Mouse (Mus musculus) limb, embryonic 11.5 days (tissue): ENCODE measurements around the gene Mtus2. TPM values are rescaled to one million over a fixed set of nuclear protein-coding genes. Genes with fewer than 3 reads are reported as not detected.

ENCODE experiments used
- ATAC-seq: fragments of 200-750 bp; cut with Nextera tagmentation; 2 replicates; pipeline ENCODE4 v1.8.0; 2017; ENCODE audit warnings: low read depth; ENCODE audit not compliant: insufficient number of reproducible peaks, low FRiP score, low TSS enrichment
- DNase-seq: peaks from one replicate; pipeline ENCODE4 v3.0.0-alpha.2; 2015; ENCODE audit warnings: low spot score
- H3K27ac ChIP-seq: fragments of 300-500 bp; sonication (generic); replicated peaks from 2 replicates; pipeline ENCODE4 v1.5.1; 2014; ENCODE audit warnings: low read depth, mild to moderate bottlenecking, low read length
- H3K27me3 ChIP-seq: fragments of 300-500 bp; sonication (generic); 2 replicates; pipeline ENCODE4 v1.6.1; 2014; ENCODE audit warnings: mild to moderate bottlenecking, low read length, mixed read lengths; ENCODE audit not compliant: control insufficient read depth, insufficient read depth
- H3K36me3 ChIP-seq: fragments of 300-500 bp; sonication (generic); 2 replicates; pipeline ENCODE4 v1.6.1; 2014; ENCODE audit warnings: mild to moderate bottlenecking, low read length, moderate library complexity, mixed read lengths; ENCODE audit not compliant: control insufficient read depth, insufficient read depth
- H3K4me1 ChIP-seq: fragments of 300-500 bp; sonication (generic); 2 replicates; pipeline ENCODE4 v1.6.1; 2014; ENCODE audit warnings: low read length, mixed read lengths; ENCODE audit not compliant: control insufficient read depth, insufficient read depth
- H3K4me2 ChIP-seq: fragments of 300-500 bp; sonication (generic); 2 replicates; pipeline ENCODE4 v1.6.1; 2014; ENCODE audit warnings: low read depth, mild to moderate bottlenecking, moderate library complexity; ENCODE audit not compliant: severe bottlenecking
- H3K4me3 ChIP-seq: fragments of 300-500 bp; sonication (generic); 2 replicates; pipeline ENCODE4 v1.5.1; 2014; ENCODE audit warnings: low read depth, low read length
- H3K9ac ChIP-seq: fragments of 300-500 bp; sonication (generic); 2 replicates; pipeline ENCODE4 v1.6.1; 2014; ENCODE audit warnings: mild to moderate bottlenecking, low read length
- H3K9me3 ChIP-seq: fragments of 300-500 bp; sonication (generic); 2 replicates; pipeline ENCODE4 v1.6.1; 2016; ENCODE audit warnings: low read length; ENCODE audit not compliant: control insufficient read depth
- WGBS: fragments of 180-500 bp; shearing (Covaris S2); extraction: QIAGEN DNeasy Blood & Tissue Kit; methylation state at CpG from one replicate; pipeline ENCODE4 v1.1.7; 2014; 5-methylcytosine and 5-hydroxymethylcytosine counted together
- polyA plus RNA-seq: library from polyadenylated mRNA; unstranded; fragments of >200 nt; fragmentation: Nextera tagmentation; extraction: Ambion mirVana; gene quantifications from 2 replicates; pipeline ENCODE4 v1.2.1, GENCODE M21; 2014

Gene Mtus2
- polyA plus RNA-seq, 1 experiment from 2014 or later, result 4.0 TPM

GRCm38 (mm10) chr5:148348153-148348552 is 391.0 kb downstream of the Mtus2 start:
- Histone ChIP-seq H3K4me1 (peaks cover 8% of the 10 kb centered on the region; the same call in 1 of the 2 replicates), H3K4me3 (no peak overlapping the region), H3K27ac (no peak overlapping the region), H3K4me2 (no peak overlapping the region), H3K36me3 (no peaks in the 10 kb centered on the region), H3K27me3 (no peaks in the 10 kb centered on the region), H3K9me3 (no peaks in the 10 kb centered on the region), H3K9ac (no peak overlapping the region)
- DNase-seq, result no peak
- no peak for ATAC-seq
- WGBS, result 56% methylated on average over 8 of the region's 8 CpGs

- Histone ChIP-seq H3K4me3 (no peak overlapping the region), H3K36me3 (no peaks in the 10 kb centered on the region), H3K27ac (no peak overlapping the region; the same call in 1 of the 2 replicates), H3K27me3 (no peaks in the 10 kb centered on the region), H3K9me3 (no peaks in the 10 kb centered on the region), H3K4me1 (peaks cover 8% of the 10 kb centered on the region), H3K4me2 (no peak overlapping the region), H3K9ac (no peak overlapping the region)
- 44% methylated on average over 15 of the region's 15 CpGs for WGBS
- DNase-seq, result peak; percentile 52
- ATAC-seq, result no peak; the same call in 1 of the 2 replicates
These were observed 392.3 kb downstream of the Mtus2 start for GRCm38 (mm10) chr5:148349327-148350011.

- no peaks in the 10 kb centered on the region for H3K27me3 ChIP-seq
- H3K4me1 ChIP-seq, result peaks cover 10% of the 10 kb centered on the region
- WGBS, result 79% methylated on average over 16 of the region's 16 CpGs
- H3K9me3 ChIP-seq, result no peaks in the 10 kb centered on the region
- no peak overlapping the region for H3K4me3 ChIP-seq
- no peaks in the 10 kb centered on the region for H3K36me3 ChIP-seq
- no peak overlapping the region for H3K27ac ChIP-seq
- H3K4me2 ChIP-seq, result no peak overlapping the region
- no peak overlapping the region for H3K9ac ChIP-seq
- ATAC-seq (no peak), DNase-seq (no peak)
These were observed 396.3 kb downstream of the Mtus2 start for GRCm38 (mm10) chr5:148353429-148353828.

GRCm38 (mm10) chr5:148354536-148354935 is 397.4 kb downstream of the Mtus2 start:
- no peaks in the 10 kb centered on the region for H3K27me3 ChIP-seq
- WGBS, result 59% methylated on average over 8 of the region's 8 CpGs
- H3K4me2 ChIP-seq, result no peak overlapping the region
- peaks cover 10% of the 10 kb centered on the region for H3K4me1 ChIP-seq
- no peaks in the 10 kb centered on the region for H3K36me3 ChIP-seq
- H3K9me3 ChIP-seq, result no peaks in the 10 kb centered on the region
- no peak overlapping the region for H3K9ac ChIP-seq
- H3K4me3 ChIP-seq, result no peak overlapping the region
- DNase-seq, result no peak
- no peak overlapping the region for H3K27ac ChIP-seq
- ATAC-seq, result no peak

GRCm38 (mm10) chr5:148355822-148356221 is 398.7 kb downstream of the Mtus2 start:
- peaks cover 6% of the 10 kb centered on the region; the same call in 1 of the 2 replicates for H3K4me1 ChIP-seq
- DNase-seq (no peak), ATAC-seq (no peak)
- WGBS, result 95% methylated on average over 3 of the region's 3 CpGs
- no peak overlapping the region for H3K4me3 ChIP-seq
- H3K27ac ChIP-seq, result no peak overlapping the region
- no peaks in the 10 kb centered on the region for H3K27me3 ChIP-seq
- no peaks in the 10 kb centered on the region for H3K36me3 ChIP-seq
- H3K9me3 ChIP-seq, result no peaks in the 10 kb centered on the region
- no peak overlapping the region for H3K4me2 ChIP-seq
- no peak overlapping the region for H3K9ac ChIP-seq

- DNase-seq (no peak), ATAC-seq (no peak)
- H3K4me3 ChIP-seq, result no peak overlapping the region
- 91% methylated on average over 6 of the region's 6 CpGs for WGBS
- peaks cover 8% of the 10 kb centered on the region; the same call in 1 of the 2 replicates for H3K4me1 ChIP-seq
- H3K27me3 ChIP-seq, result no peaks in the 10 kb centered on the region
- H3K27ac ChIP-seq, result no peak overlapping the region
- no peaks in the 10 kb centered on the region for H3K36me3 ChIP-seq
- H3K9ac ChIP-seq, result no peak overlapping the region
- H3K4me2 ChIP-seq, result no peak overlapping the region
- no peaks in the 10 kb centered on the region for H3K9me3 ChIP-seq
These were observed 400.0 kb downstream of the Mtus2 start for GRCm38 (mm10) chr5:148357168-148357567.

- H3K27ac ChIP-seq, result no peak overlapping the region
- DNase-seq, result no peak
These were observed 402.0 kb downstream of the Mtus2 start for GRCm38 (mm10) chr5:148359131-148359530.

GRCm38 (mm10) chr5:148360922-148361758 is 404.0 kb downstream of the Mtus2 start:
- H3K4me2 ChIP-seq, result no peak overlapping the region
- no peak overlapping the region for H3K4me3 ChIP-seq
- H3K9ac ChIP-seq, result no peak overlapping the region
- no peaks in the 10 kb centered on the region for H3K27me3 ChIP-seq
- 0 out of 2 replicates have a peak, but pooled peaks cover 2% of the 10 kb centered on the region for H3K4me1 ChIP-seq
- no peaks in the 10 kb centered on the region for H3K36me3 ChIP-seq
- no peak for ATAC-seq
- H3K27ac ChIP-seq, result no peak overlapping the region
- DNase-seq, result no peak
- 66% methylated on average over 16 of the region's 16 CpGs for WGBS
- H3K9me3 ChIP-seq, result no peaks in the 10 kb centered on the region

More at GRCm38 (mm10) chr5:148359131-148359530, 402.0 kb downstream of the Mtus2 start:
- H3K4me1 ChIP-seq, result peaks cover 4% of the 10 kb centered on the region; the same call in 1 of the 2 replicates
- H3K27me3 ChIP-seq, result no peaks in the 10 kb centered on the region
- no peaks in the 10 kb centered on the region for H3K9me3 ChIP-seq
- H3K4me3 ChIP-seq, result no peak overlapping the region
- no peak overlapping the region for H3K9ac ChIP-seq
- ATAC-seq, result no peak
- no peak overlapping the region for H3K4me2 ChIP-seq
- H3K36me3 ChIP-seq, result no peaks in the 10 kb centered on the region
- 90% methylated on average over 11 of the region's 11 CpGs for WGBS
